Mouse (Mus musculus): ENCODE data around the gene Mob4. TPM values are rescaled to one million over a fixed set of nuclear protein-coding genes. Genes with fewer than 3 reads are reported as not detected.

Mob4 gene
- 106 to 107 TPM (median 106 TPM) in 4 replicates for total RNA-seq (2023)

GRCm38 (mm10) chr1:55130943-55131401 lies at the start of gene Mob4:
Gene Mob4 (plus strand): TSS chr1:55131231.

DNA sequence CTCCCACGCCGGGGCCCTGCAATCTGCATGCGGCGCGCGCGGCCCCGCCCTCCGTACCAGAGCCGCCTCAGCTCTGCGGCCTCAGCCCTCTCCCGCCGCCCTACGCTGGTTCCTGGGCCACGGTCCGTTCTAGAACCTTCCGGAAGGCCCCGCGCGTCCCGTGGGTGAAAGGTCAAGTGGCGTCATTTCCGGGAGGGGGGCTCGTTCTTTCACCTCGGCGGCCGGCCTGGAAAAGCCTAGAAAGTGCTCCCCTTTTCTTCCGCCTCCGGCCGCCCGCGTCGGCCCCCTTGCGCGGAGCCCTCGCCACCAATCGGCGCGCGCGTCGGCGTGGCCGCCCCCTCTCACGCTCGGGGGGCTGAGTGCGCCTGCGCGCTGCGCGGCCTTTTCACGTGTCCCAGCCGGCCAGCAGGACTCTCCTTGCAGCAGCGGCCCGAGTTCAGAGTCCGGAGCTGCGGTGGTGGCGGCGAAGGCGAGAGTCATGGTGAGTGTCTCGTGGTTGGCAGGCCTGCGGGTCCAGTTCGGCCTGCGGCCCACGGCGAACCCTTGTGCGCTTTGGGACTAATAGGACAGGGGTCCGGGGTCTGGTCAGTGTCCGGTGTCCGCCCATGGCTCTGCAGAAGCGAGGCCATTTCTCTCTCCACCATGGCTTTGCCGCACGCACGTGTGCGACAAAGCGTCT lies 43.0 kb upstream of the Mob4 start, which contains the start of the genes Hspe1 and Hspd1:
Gene Hspe1 (plus strand): TSS at position 201 of the 679 bp plus-strand sequence.
Gene Hspd1 (minus strand): TSS at position 312 of the 679 bp plus-strand sequence.

Other genes with a start within 250 kb of the Mob4 start
- gene Ankrd44, start 204.8 kb upstream of the Mob4 start, total RNA-seq (2023): 393 to 441 TPM (median 425 TPM) in 4 replicates
- gene Sf3b1, start 103.8 kb upstream of the Mob4 start, total RNA-seq (2023): 449 to 461 TPM (median 456 TPM) in 4 replicates
- gene Coq10b, start 78.5 kb upstream of the Mob4 start, total RNA-seq (2023): 65.5 to 76.1 TPM (median 70.7 TPM) in 4 replicates
- 135 to 169 TPM (median 140 TPM) in 4 replicates for gene Hspe1, start 43.1 kb upstream of the Mob4 start, total RNA-seq (2023)
- gene Hspd1, start 43.0 kb upstream of the Mob4 start, total RNA-seq (2023): 124 to 155 TPM (median 132 TPM) in 4 replicates
- 6.4 to 9.9 TPM (median 9.1 TPM) in 4 replicates for gene Rftn2, start 95.6 kb downstream of the Mob4 start, total RNA-seq (2023)
- 13.2 to 14.3 TPM (median 13.7 TPM) in 4 replicates for gene Mars2, start 105.9 kb downstream of the Mob4 start, total RNA-seq (2023)
- gene Boll, start 232.2 kb downstream of the Mob4 start, total RNA-seq (2023): 0.63 to 3.5 TPM (median 1.2 TPM) in 4 replicates

All from B cell, adult 62 days (primary cell).